Mouse (Mus musculus) midbrain, embryonic 16.5 days (tissue): Measurements from ENCODE around the gene Gprin2. TPM values are rescaled to one million over a fixed set of nuclear protein-coding genes. Genes with fewer than 3 reads are reported as not detected.

Experiments used
- ATAC-seq: fragments of 200-750 bp; cut with Nextera tagmentation; 2 replicates; pipeline ENCODE4 v1.8.0; 2017; ENCODE audit warnings: moderate TSS enrichment
- H3K27ac ChIP-seq: fragments of 300-500 bp; sonication (generic); 2 replicates; pipeline ENCODE4 v1.5.1; 2014; ENCODE audit warnings: mild to moderate bottlenecking, low read length, mixed read lengths
- H3K27me3 ChIP-seq: fragments of 300-500 bp; sonication (generic); 2 replicates; pipeline ENCODE4 v1.6.1; 2014; ENCODE audit warnings: low read depth, low read length, mixed read lengths; ENCODE audit not compliant: control insufficient read depth, insufficient read depth
- H3K36me3 ChIP-seq: fragments of 300-500 bp; sonication (generic); 2 replicates; pipeline ENCODE4 v1.6.1; 2014; ENCODE audit warnings: mild to moderate bottlenecking, low read length, moderate library complexity, mixed read lengths; ENCODE audit not compliant: control insufficient read depth, insufficient read depth
- H3K4me1 ChIP-seq: fragments of 300-500 bp; sonication (generic); 2 replicates; pipeline ENCODE4 v1.6.1; 2014; ENCODE audit warnings: mild to moderate bottlenecking, low read length, mixed read lengths; ENCODE audit not compliant: control insufficient read depth, insufficient read depth
- H3K4me2 ChIP-seq: fragments of 300-500 bp; sonication (generic); 2 replicates; pipeline ENCODE4 v1.6.1; 2014; ENCODE audit warnings: mild to moderate bottlenecking, low read length, mixed read lengths
- H3K4me3 ChIP-seq: fragments of 300-500 bp; sonication (generic); 2 replicates; pipeline ENCODE4 v1.5.1; 2014; ENCODE audit warnings: low read depth, mild to moderate bottlenecking, low read length, moderate library complexity, mixed read lengths
- H3K9ac ChIP-seq: fragments of 300-500 bp; sonication (generic); 2 replicates; pipeline ENCODE4 v1.6.1; 2014; ENCODE audit warnings: low read depth, low read length, mixed read lengths
- H3K9me3 ChIP-seq: fragments of 300-500 bp; sonication (generic); replicated peaks from 2 replicates; pipeline ENCODE4 v1.6.1; 2014; ENCODE audit warnings: mild to moderate bottlenecking, low read length, mixed read lengths; ENCODE audit not compliant: control insufficient read depth, poor library complexity, severe bottlenecking
- WGBS: fragments of 180-500 bp; shearing (Covaris S2); extraction: QIAGEN DNeasy Blood & Tissue Kit; methylation state at CpG from one replicate; pipeline ENCODE4 v1.1.7; 2014; 5-methylcytosine and 5-hydroxymethylcytosine counted together
- polyA plus RNA-seq: library from polyadenylated mRNA; unstranded; fragments of >200 nt; fragmentation: Nextera tagmentation; extraction: Ambion mirVana; gene quantifications from 2 replicates; pipeline ENCODE4 v1.2.1, GENCODE M21; 2015

The Gprin2 gene
- polyA plus RNA-seq, 1 experiment from 2014 or later: 8.7 TPM

GRCm38 (mm10) chr14:34209942-34210341 is 8.5 kb upstream of the Gprin2 start:
- Histone ChIP-seq H3K27me3 (no peaks in the 10 kb centered on the region), H3K4me1 (no peaks in the 10 kb centered on the region), H3K4me3 (no peak overlapping the region), H3K9me3 (no peaks in the 10 kb centered on the region), H3K4me2 (no peak overlapping the region), H3K9ac (no peak overlapping the region), H3K36me3 (no peaks in the 10 kb centered on the region), H3K27ac (no peak overlapping the region)
- no peak for ATAC-seq
- 91% methylated on average over 4 of the region's 4 CpGs for WGBS

- 62% methylated on average over 4 of the region's 4 CpGs for WGBS
- no peak for ATAC-seq
- H3K4me1 ChIP-seq: no peaks in the 10 kb centered on the region
- no peaks in the 10 kb centered on the region for H3K36me3 ChIP-seq
- H3K4me2 ChIP-seq: no peak overlapping the region
- H3K4me3 ChIP-seq: no peak overlapping the region
- no peak overlapping the region for H3K27ac ChIP-seq
- H3K27me3 ChIP-seq: no peaks in the 10 kb centered on the region
- no peaks in the 10 kb centered on the region for H3K9me3 ChIP-seq
- H3K9ac ChIP-seq: no peak overlapping the region
These were observed 7.6 kb upstream of the Gprin2 start for GRCm38 (mm10) chr14:34209080-34209479.

GRCm38 (mm10) chr14:34208651-34209050 is 7.2 kb upstream of the Gprin2 start:
- no peak overlapping the region for H3K4me2 ChIP-seq
- H3K27me3 ChIP-seq: no peaks in the 10 kb centered on the region
- H3K27ac ChIP-seq: no peak overlapping the region
- 55% methylated on average over 2 of the region's 2 CpGs for WGBS
- no peaks in the 10 kb centered on the region for H3K36me3 ChIP-seq
- no peaks in the 10 kb centered on the region for H3K9me3 ChIP-seq
- ATAC-seq: no peak
- H3K4me1 ChIP-seq: no peaks in the 10 kb centered on the region
- H3K9ac ChIP-seq: no peak overlapping the region
- H3K4me3 ChIP-seq: no peak overlapping the region

- Histone ChIP-seq H3K36me3 (no peaks in the 10 kb centered on the region), H3K9ac (no peak overlapping the region), H3K4me3 (no peak overlapping the region), H3K4me2 (no peak overlapping the region), H3K27ac (no peak overlapping the region), H3K9me3 (no peaks in the 10 kb centered on the region), H3K27me3 (no peaks in the 10 kb centered on the region), H3K4me1 (no peaks in the 10 kb centered on the region)
- 82% methylated on average over 6 of the region's 6 CpGs for WGBS
- no peak for ATAC-seq
These were observed 6.5 kb upstream of the Gprin2 start for GRCm38 (mm10) chr14:34207996-34208395.

- Histone ChIP-seq H3K4me2 (peak overlapping the region; percentile 84), H3K36me3 (no peaks in the 10 kb centered on the region), H3K9me3 (no peaks in the 10 kb centered on the region), H3K4me3 (peak overlapping the region; percentile 76), H3K27me3 (no peaks in the 10 kb centered on the region), H3K9ac (peak overlapping the region; percentile 89), H3K4me1 (peaks cover 14% of the 10 kb centered on the region), H3K27ac (peak overlapping the region; percentile 85)
- WGBS: 2% methylated on average over 19 of the region's 19 CpGs
- ATAC-seq: peak; percentile 84
These were observed 669 bp downstream of the Gprin2 start for GRCm38 (mm10) chr14:34200738-34201230.

GRCm38 (mm10) chr14:34196706-34197105 is 4.7 kb downstream of the Gprin2 start:
- WGBS: 49% methylated on average over 4 of the region's 4 CpGs
- Histone ChIP-seq H3K9me3 (no peaks in the 10 kb centered on the region), H3K27me3 (no peaks in the 10 kb centered on the region), H3K4me2 (no peak overlapping the region), H3K4me1 (peaks cover 14% of the 10 kb centered on the region), H3K36me3 (peaks cover 12% of the 10 kb centered on the region), H3K4me3 (no peak overlapping the region), H3K27ac (no peak overlapping the region), H3K9ac (no peak overlapping the region)
- no peak for ATAC-seq

- H3K27ac ChIP-seq: no peak overlapping the region
- ATAC-seq: no peak
- H3K4me2 ChIP-seq: no peak overlapping the region
- no peaks in the 10 kb centered on the region for H3K9me3 ChIP-seq
- no peak overlapping the region for H3K9ac ChIP-seq
- H3K36me3 ChIP-seq: peaks cover 12% of the 10 kb centered on the region
- no peak overlapping the region for H3K4me3 ChIP-seq
- no peaks in the 10 kb centered on the region for H3K27me3 ChIP-seq
- H3K4me1 ChIP-seq: peaks cover 14% of the 10 kb centered on the region
- 90% methylated on average over 15 of the region's 15 CpGs for WGBS
These were observed 6.0 kb downstream of the Gprin2 start for GRCm38 (mm10) chr14:34195466-34195865.

- no peaks in the 10 kb centered on the region for H3K27me3 ChIP-seq
- H3K36me3 ChIP-seq: peaks cover 12% of the 10 kb centered on the region
- no peak overlapping the region for H3K27ac ChIP-seq
- 0 out of 2 replicates have a peak, but pooled peaks cover 2% of the 10 kb centered on the region for H3K4me1 ChIP-seq
- 79% methylated on average over 4 of the region's 4 CpGs for WGBS
- H3K9me3 ChIP-seq: no peaks in the 10 kb centered on the region
- no peak overlapping the region for H3K9ac ChIP-seq
- no peak for ATAC-seq
- H3K4me3 ChIP-seq: no peak overlapping the region
- no peak overlapping the region for H3K4me2 ChIP-seq
These were observed 7.6 kb downstream of the Gprin2 start for GRCm38 (mm10) chr14:34193879-34194278.

GRCm38 (mm10) chr14:34190361-34190760 is 11.1 kb downstream of the Gprin2 start:
- H3K9me3 ChIP-seq: no peaks in the 10 kb centered on the region
- H3K4me1 ChIP-seq: no peaks in the 10 kb centered on the region
- WGBS: 85% methylated on average over 7 of the region's 7 CpGs
- ATAC-seq: no peak
- no peak overlapping the region for H3K4me2 ChIP-seq
- H3K4me3 ChIP-seq: no peak overlapping the region
- no peak overlapping the region for H3K9ac ChIP-seq
- H3K27me3 ChIP-seq: no peaks in the 10 kb centered on the region
- peaks cover 12% of the 10 kb centered on the region for H3K36me3 ChIP-seq
- no peak overlapping the region for H3K27ac ChIP-seq
